Mouse (Mus musculus): ENCODE measurements at regions not wholly inside any gene's neighbourhood (a gene's known extent, or its start where the extent isn't known, plus 50 kb on each side); places are given as distances from the start of the nearest gene placed in this dataset.

GRCm38 (mm10) chr1:57032407-57032806, 54.0 kb upstream of the Satb2 start:
- Histone ChIP-seq H3K27ac (ENCODE audit: control insufficient read depth, insufficient read depth, low read length) (no peak overlapping the region), H3K4me1 (replicated peaks; ENCODE audit: control insufficient read depth, insufficient read depth, low read length) (no peaks in the 10 kb centered on the region), H3K27me3 (ENCODE audit: control insufficient read depth, insufficient read depth, low read length) (no peaks in the 10 kb centered on the region), H3K36me3 (ENCODE audit: control insufficient read depth, insufficient read depth, low read length) (no peaks in the 10 kb centered on the region), H3K4me3 (ENCODE audit: control insufficient read depth, insufficient read depth, low read length) (no peak overlapping the region)
- TF ChIP-seq CTCF (IDR thresholded peaks at IDR 0.05; ENCODE audit: borderline replicate concordance, control insufficient read depth, extremely low read depth, insufficient read depth, low read length, poor library complexity) (no peak), POLR2A (IDR thresholded peaks at IDR 0.05; ENCODE audit: control insufficient read depth, extremely low read depth, insufficient read depth, low read length, poor library complexity) (no peak)
- no peak for DNase-seq
- 88% methylated on average over 2 of the region's 2 CpGs for WGBS

GRCm38 (mm10) chr1:57033244-57033643, 54.8 kb upstream of the Satb2 start:
- WGBS: 91% methylated on average over 2 of the region's 2 CpGs
- no peak overlapping the region for H3K27ac ChIP-seq (ENCODE audit: control insufficient read depth, insufficient read depth, low read length)
- no peaks in the 10 kb centered on the region for H3K27me3 ChIP-seq (ENCODE audit: control insufficient read depth, insufficient read depth, low read length)
- no peak for TF ChIP-seq CTCF (IDR thresholded peaks at IDR 0.05; ENCODE audit: borderline replicate concordance, control insufficient read depth, extremely low read depth, insufficient read depth, low read length, poor library complexity)
- TF ChIP-seq POLR2A (IDR thresholded peaks at IDR 0.05; ENCODE audit: control insufficient read depth, extremely low read depth, insufficient read depth, low read length, poor library complexity): no peak
- H3K36me3 ChIP-seq (ENCODE audit: control insufficient read depth, insufficient read depth, low read length): no peaks in the 10 kb centered on the region
- H3K4me1 ChIP-seq (replicated peaks; ENCODE audit: control insufficient read depth, insufficient read depth, low read length): no peaks in the 10 kb centered on the region
- no peak for DNase-seq
- H3K4me3 ChIP-seq (ENCODE audit: control insufficient read depth, insufficient read depth, low read length): no peak overlapping the region

GRCm38 (mm10) chr1:57034411-57034810, 56.0 kb upstream of the Satb2 start:
- no peak overlapping the region for H3K4me3 ChIP-seq (ENCODE audit: control insufficient read depth, insufficient read depth, low read length)
- H3K27ac ChIP-seq (ENCODE audit: control insufficient read depth, insufficient read depth, low read length): no peak overlapping the region
- H3K4me1 ChIP-seq (replicated peaks; ENCODE audit: control insufficient read depth, insufficient read depth, low read length): no peaks in the 10 kb centered on the region
- no peak for DNase-seq
- 89% methylated on average over 6 of the region's 6 CpGs for WGBS
- H3K27me3 ChIP-seq (ENCODE audit: control insufficient read depth, insufficient read depth, low read length): no peaks in the 10 kb centered on the region
- no peak for TF ChIP-seq POLR2A (IDR thresholded peaks at IDR 0.05; ENCODE audit: control insufficient read depth, extremely low read depth, insufficient read depth, low read length, poor library complexity)
- TF ChIP-seq CTCF (IDR thresholded peaks at IDR 0.05; ENCODE audit: borderline replicate concordance, control insufficient read depth, extremely low read depth, insufficient read depth, low read length, poor library complexity): no peak
- H3K36me3 ChIP-seq (ENCODE audit: control insufficient read depth, insufficient read depth, low read length): no peaks in the 10 kb centered on the region

GRCm38 (mm10) chr1:57036382-57036781, 57.9 kb upstream of the Satb2 start:
- no peak for TF ChIP-seq CTCF (IDR thresholded peaks at IDR 0.05; ENCODE audit: borderline replicate concordance, control insufficient read depth, extremely low read depth, insufficient read depth, low read length, poor library complexity)
- TF ChIP-seq POLR2A (IDR thresholded peaks at IDR 0.05; ENCODE audit: control insufficient read depth, extremely low read depth, insufficient read depth, low read length, poor library complexity): no peak
- H3K36me3 ChIP-seq (ENCODE audit: control insufficient read depth, insufficient read depth, low read length): no peaks in the 10 kb centered on the region
- no peaks in the 10 kb centered on the region for H3K27me3 ChIP-seq (ENCODE audit: control insufficient read depth, insufficient read depth, low read length)
- no peak overlapping the region for H3K4me3 ChIP-seq (ENCODE audit: control insufficient read depth, insufficient read depth, low read length)
- H3K27ac ChIP-seq (ENCODE audit: control insufficient read depth, insufficient read depth, low read length): no peak overlapping the region
- no peak for DNase-seq
- H3K4me1 ChIP-seq (replicated peaks; ENCODE audit: control insufficient read depth, insufficient read depth, low read length): no peaks in the 10 kb centered on the region
- 78% methylated on average over 3 of the region's 3 CpGs for WGBS

- no peak overlapping the region for H3K27ac ChIP-seq (ENCODE audit: control insufficient read depth, insufficient read depth, low read length)
- no peak overlapping the region for H3K4me3 ChIP-seq (ENCODE audit: control insufficient read depth, insufficient read depth, low read length)
- H3K4me1 ChIP-seq (replicated peaks; ENCODE audit: control insufficient read depth, insufficient read depth, low read length): no peaks in the 10 kb centered on the region
- 67% methylated on average over 8 of the region's 8 CpGs for WGBS
- DNase-seq: no peak
- H3K27me3 ChIP-seq (ENCODE audit: control insufficient read depth, insufficient read depth, low read length): no peaks in the 10 kb centered on the region
- TF ChIP-seq CTCF (IDR thresholded peaks at IDR 0.05; ENCODE audit: borderline replicate concordance, control insufficient read depth, extremely low read depth, insufficient read depth, low read length, poor library complexity): no peak
- no peaks in the 10 kb centered on the region for H3K36me3 ChIP-seq (ENCODE audit: control insufficient read depth, insufficient read depth, low read length)
Observed at GRCm38 (mm10) chr1:57040201-57040600, 61.8 kb upstream of the Satb2 start.

- H3K27me3 ChIP-seq (ENCODE audit: control insufficient read depth, insufficient read depth, low read length): no peaks in the 10 kb centered on the region
- DNase-seq: no peak
- no peak for TF ChIP-seq CTCF (IDR thresholded peaks at IDR 0.05; ENCODE audit: borderline replicate concordance, control insufficient read depth, extremely low read depth, insufficient read depth, low read length, poor library complexity)
- no peak for TF ChIP-seq POLR2A (IDR thresholded peaks at IDR 0.05; ENCODE audit: control insufficient read depth, extremely low read depth, insufficient read depth, low read length, poor library complexity)
- no peak overlapping the region for H3K4me3 ChIP-seq (ENCODE audit: control insufficient read depth, insufficient read depth, low read length)
- H3K4me1 ChIP-seq (replicated peaks; ENCODE audit: control insufficient read depth, insufficient read depth, low read length): no peaks in the 10 kb centered on the region
- H3K36me3 ChIP-seq (ENCODE audit: control insufficient read depth, insufficient read depth, low read length): no peaks in the 10 kb centered on the region
- H3K27ac ChIP-seq (ENCODE audit: control insufficient read depth, insufficient read depth, low read length): no peak overlapping the region
Observed at GRCm38 (mm10) chr1:57041578-57041977, 63.1 kb upstream of the Satb2 start.

GRCm38 (mm10) chr1:57053836-57054235, 75.4 kb upstream of the Satb2 start:
- TF ChIP-seq CTCF (IDR thresholded peaks at IDR 0.05; ENCODE audit: borderline replicate concordance, control insufficient read depth, extremely low read depth, insufficient read depth, low read length, poor library complexity) (no peak), POLR2A (IDR thresholded peaks at IDR 0.05; ENCODE audit: control insufficient read depth, extremely low read depth, insufficient read depth, low read length, poor library complexity) (no peak)
- H3K4me1 ChIP-seq (replicated peaks; ENCODE audit: control insufficient read depth, insufficient read depth, low read length): no peaks in the 10 kb centered on the region
- no peak overlapping the region for H3K27ac ChIP-seq (ENCODE audit: control insufficient read depth, insufficient read depth, low read length)
- no peaks in the 10 kb centered on the region for H3K27me3 ChIP-seq (ENCODE audit: control insufficient read depth, insufficient read depth, low read length)
- DNase-seq: no peak
- H3K36me3 ChIP-seq (ENCODE audit: control insufficient read depth, insufficient read depth, low read length): no peaks in the 10 kb centered on the region
- 94% methylated on average over 4 of the region's 4 CpGs for WGBS
- H3K4me3 ChIP-seq (ENCODE audit: control insufficient read depth, insufficient read depth, low read length): no peak overlapping the region

All from thymus, adult 2 months (tissue).